Mouse (Mus musculus) right cerebral cortex, postnatal 14 days (tissue): ENCODE results near the gene Tram2.

Source experiments
- DNase-seq: peaks from one replicate; pipeline ENCODE4 v3.0.0; 2022

The Tram2 gene

GRCm38 (mm10) chr1:20954876-20955275 lies 124.2 kb downstream of the Tram2 start:
- no peak for DNase-seq

DNA sequence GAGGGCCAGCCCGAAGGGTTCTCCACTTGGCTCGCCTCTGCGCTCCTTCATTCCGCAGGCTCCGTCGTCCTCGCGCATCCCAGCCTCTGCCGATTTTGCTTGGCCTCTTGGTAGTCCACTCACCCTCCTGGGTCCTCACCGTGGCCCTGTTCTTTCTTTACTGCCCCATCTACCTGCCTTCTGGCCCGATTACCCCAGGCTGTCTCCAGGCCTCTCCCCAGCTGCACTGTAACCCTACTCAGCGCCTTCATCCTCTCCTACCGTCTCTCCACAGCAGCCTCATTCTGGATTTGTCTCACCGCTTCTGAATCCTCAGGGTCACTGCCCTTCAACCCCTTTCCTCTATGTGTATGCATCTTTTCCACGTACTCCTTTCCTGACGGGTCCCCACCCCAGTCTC lies 127.2 kb downstream of the Tram2 start:
- DNase-seq, result no peak

DNA sequence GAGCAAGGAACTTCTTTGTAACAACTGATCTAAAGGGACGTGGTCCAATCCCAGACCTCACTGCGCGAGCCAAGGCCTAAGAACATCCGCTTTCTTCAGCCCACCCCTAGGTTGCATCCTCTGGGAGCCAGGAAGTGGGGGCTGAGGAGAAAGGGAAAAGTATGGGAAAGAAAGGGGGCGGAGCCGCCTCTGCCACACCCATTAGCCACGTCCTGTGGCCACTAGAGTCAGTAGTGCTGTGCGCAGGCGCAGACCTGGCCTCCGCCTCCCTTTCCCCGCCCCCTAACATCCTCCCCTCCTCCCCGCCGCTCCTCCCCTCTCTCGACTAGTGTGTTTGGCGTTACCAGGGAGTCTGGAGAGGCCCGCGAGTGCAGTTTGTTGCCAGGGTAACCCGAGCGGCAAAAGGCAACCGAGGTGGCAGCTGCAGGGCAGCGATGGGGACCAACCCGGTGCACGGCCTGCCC lies 127.7 kb downstream of the Tram2 start, which contains the start of gene Efhc1:
Efhc1 (plus strand) TSS at position 327 of the 464 bp plus-strand sequence.
- DNase-seq, result peak; percentile 95
